Mouse (Mus musculus) lung, postnatal 0 days (tissue): ENCODE measurements around the gene Hax1.

Source experiments
- CTCF ChIP-seq: IDR thresholded peaks from 2 replicates; pipeline ENCODE4 v1.5.1; 2016; ENCODE audit warnings: antibody characterized with exemption, mild to moderate bottlenecking
- EP300 ChIP-seq: IDR thresholded peaks from 2 replicates; pipeline ENCODE4 v1.6.1; 2016; ENCODE audit warnings: antibody characterized with exemption, mild to moderate bottlenecking, control low read depth

DNA sequence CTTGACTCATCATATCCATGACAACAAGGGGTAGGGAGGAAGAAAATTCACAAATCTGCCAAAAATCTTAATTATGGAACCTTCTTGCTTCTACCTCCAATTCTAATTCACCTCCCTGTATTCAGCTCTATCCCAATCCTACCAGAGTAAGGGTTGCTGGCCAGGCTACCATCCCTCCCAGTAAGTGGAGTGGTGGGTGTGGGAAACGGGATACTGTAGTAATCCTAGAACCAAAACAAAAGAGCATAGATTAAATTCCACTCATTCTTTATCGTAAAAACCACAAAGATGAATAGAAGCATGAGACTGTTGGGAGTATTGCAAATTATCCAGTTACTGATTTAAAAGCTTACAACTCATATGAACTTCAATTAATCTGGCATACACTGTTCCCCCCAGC is 11.7 kb upstream of the Hax1 start:
- TF ChIP-seq CTCF, result no peak
- TF ChIP-seq EP300, result no peak
